Mouse (Mus musculus) hindbrain, embryonic 13.5 days (tissue): Measurements from ENCODE around the gene Tbl3. TPM values are rescaled to one million over a fixed set of nuclear protein-coding genes. Genes with fewer than 3 reads are reported as not detected.
A peak's percentile ranks its signal among the peaks of the same experiment; 100 is the strongest.
"Not testable (repeated sequence)": the region's sequence is repeated elsewhere in the genome, so short reads cannot be mapped to it uniquely, and the experiment has no call there.

Source experiments
- ATAC-seq: fragments of 200-750 bp; cut with Nextera tagmentation; 2 replicates; pipeline ENCODE4 v1.8.0; 2017; ENCODE audit warnings: moderate TSS enrichment; ENCODE audit not compliant: low FRiP score
- H3K27ac ChIP-seq: fragments of 300-500 bp; sonication (generic); 2 replicates; pipeline ENCODE4 v1.5.1; 2015; ENCODE audit warnings: inconsistent platforms, mild to moderate bottlenecking, moderate library complexity
- H3K27me3 ChIP-seq: fragments of 300-500 bp; sonication (generic); 2 replicates; pipeline ENCODE4 v1.6.1; 2015; ENCODE audit warnings: mild to moderate bottlenecking, inconsistent platforms
- H3K36me3 ChIP-seq: fragments of 300-500 bp; sonication (generic); 2 replicates; pipeline ENCODE4 v1.6.1; 2015; ENCODE audit warnings: mild to moderate bottlenecking, inconsistent platforms
- H3K4me1 ChIP-seq: fragments of 300-500 bp; sonication (generic); replicated peaks from 2 replicates; pipeline ENCODE4 v1.6.1; 2015; ENCODE audit warnings: inconsistent platforms
- H3K4me2 ChIP-seq: fragments of 300-500 bp; sonication (generic); 2 replicates; pipeline ENCODE4 v1.6.1; 2015; ENCODE audit warnings: inconsistent platforms, mild to moderate bottlenecking, moderate library complexity
- H3K4me3 ChIP-seq: fragments of 300-500 bp; sonication (generic); 2 replicates; pipeline ENCODE4 v1.5.1; 2015; ENCODE audit warnings: mild to moderate bottlenecking, inconsistent platforms
- H3K9ac ChIP-seq: fragments of 300-500 bp; sonication (generic); 2 replicates; pipeline ENCODE4 v1.6.1; 2015; ENCODE audit warnings: mild to moderate bottlenecking, inconsistent platforms
- H3K9me3 ChIP-seq: fragments of 300-500 bp; sonication (generic); 2 replicates; pipeline ENCODE4 v1.6.1; 2016; ENCODE audit warnings: inconsistent platforms
- whole genome bisulfite sequencing: fragments of 180-500 bp; shearing (Covaris S2); methylation state at CpG from one replicate; pipeline ENCODE4 v1.1.7; 2015; 5-methylcytosine and 5-hydroxymethylcytosine counted together
- polyA plus RNA-seq: library from polyadenylated mRNA; unstranded; fragments of >200 nt; fragmentation: Nextera tagmentation; extraction: Ambion mirVana; gene quantifications from 2 replicates; pipeline ENCODE4 v1.2.1, GENCODE M21; 2015

Tbl3 gene
- polyA plus RNA-seq, 1 experiment from 2014 or later: 69.0 TPM

GRCm38 (mm10) chr17:24667011-24667410, 40.4 kb downstream of the Tbl3 start:
- WGBS: 69% methylated on average over 7 of the region's 7 CpGs
- H3K36me3 ChIP-seq: not testable (repeated sequence)

GRCm38 (mm10) chr17:24658017-24658758, 49.3 kb downstream of the Tbl3 start, which contains the start of gene Npw:
Npw (minus strand) TSS chr17:24658457.
- Histone ChIP-seq H3K9me3 (no peaks in the 10 kb centered on the region), H3K27ac (no peak within 1 kb of the TSS), H3K36me3 (no peaks in the 10 kb centered on the region), H3K4me2 (peak within 1 kb of the TSS; percentile 59), H3K4me3 (peak within 1 kb of the TSS; percentile 35), H3K4me1 (peaks cover 16% of the 10 kb centered on the region), H3K27me3 (peaks cover 74% of the 10 kb centered on the region), H3K9ac (peak within 1 kb of the TSS; percentile 66)
- ATAC-seq: peak; percentile 47; the same call in 1 of the 2 replicates
- WGBS: 2% methylated on average over 47 of the region's 47 CpGs

More at GRCm38 (mm10) chr17:24667011-24667410, 40.4 kb downstream of the Tbl3 start:
- H3K4me2 ChIP-seq, H3K4me3 ChIP-seq, H3K27me3 ChIP-seq, H3K9me3 ChIP-seq, H3K27ac ChIP-seq, H3K9ac ChIP-seq, ATAC-seq: not testable (repeated sequence)
- H3K4me1 ChIP-seq: peaks cover 26% of the 10 kb centered on the region

GRCm38 (mm10) chr17:24654969-24655368, 52.5 kb downstream of the Tbl3 start:
- Histone ChIP-seq H3K4me3 (no peak overlapping the region), H3K27me3 (peaks cover 83% of the 10 kb centered on the region), H3K4me1 (peaks cover 23% of the 10 kb centered on the region), H3K4me2 (no peak overlapping the region), H3K9me3 (no peaks in the 10 kb centered on the region), H3K9ac (no peak overlapping the region), H3K36me3 (no peaks in the 10 kb centered on the region), H3K27ac (no peak overlapping the region)
- 81% methylated on average over 4 of the region's 4 CpGs for WGBS
- no peak for ATAC-seq

- H3K4me2 ChIP-seq: peak overlapping the region; percentile 51
- H3K9me3 ChIP-seq: no peaks in the 10 kb centered on the region
- peak overlapping the region; percentile 18; the same call in 1 of the 2 replicates for H3K4me3 ChIP-seq
- WGBS: 7% methylated on average over 19 of the region's 19 CpGs
- H3K27me3 ChIP-seq: peaks cover 83% of the 10 kb centered on the region
- H3K4me1 ChIP-seq: peaks cover 31% of the 10 kb centered on the region
- H3K36me3 ChIP-seq: no peaks in the 10 kb centered on the region
- no peak overlapping the region for H3K9ac ChIP-seq
- no peak overlapping the region for H3K27ac ChIP-seq
- no peak for ATAC-seq
These were observed 53.3 kb downstream of the Tbl3 start for GRCm38 (mm10) chr17:24653967-24654710.

- Histone ChIP-seq H3K27ac (no peak overlapping the region), H3K4me3 (no peak overlapping the region), H3K36me3 (no peaks in the 10 kb centered on the region), H3K27me3 (peaks cover 78% of the 10 kb centered on the region), H3K4me1 (peaks cover 28% of the 10 kb centered on the region), H3K9ac (no peak overlapping the region), H3K4me2 (no peak overlapping the region), H3K9me3 (no peaks in the 10 kb centered on the region)
- WGBS: 71% methylated on average over 3 of the region's 3 CpGs
- ATAC-seq: no peak
These were observed 55.6 kb downstream of the Tbl3 start for GRCm38 (mm10) chr17:24651835-24652234.

- peak overlapping the region; percentile 72; the same call in 1 of the 2 replicates for H3K4me3 ChIP-seq
- peak overlapping the region; percentile 96 for H3K4me2 ChIP-seq
- peaks cover 28% of the 10 kb centered on the region for H3K4me1 ChIP-seq
- H3K9me3 ChIP-seq: no peaks in the 10 kb centered on the region
- H3K27me3 ChIP-seq: peaks cover 67% of the 10 kb centered on the region
- WGBS: 84% methylated on average over 4 of the region's 4 CpGs
- peak overlapping the region; percentile 90; the same call in 1 of the 2 replicates for H3K9ac ChIP-seq
- ATAC-seq: no peak
- no peaks in the 10 kb centered on the region for H3K36me3 ChIP-seq
- no peak overlapping the region for H3K27ac ChIP-seq
These were observed 56.7 kb downstream of the Tbl3 start for GRCm38 (mm10) chr17:24650766-24651165.

GRCm38 (mm10) chr17:24650070-24650616, 57.3 kb downstream of the Tbl3 start, which contains the start of gene Slc9a3r2:
Slc9a3r2 (minus strand) TSS chr17:24650327.
- 2% methylated on average over 40 of the region's 41 CpGs for WGBS
- Histone ChIP-seq H3K4me3 (peak within 1 kb of the TSS; percentile 72), H3K9me3 (no peaks in the 10 kb centered on the region), H3K4me2 (peak within 1 kb of the TSS; percentile 96), H3K27me3 (peaks cover 65% of the 10 kb centered on the region), H3K27ac (peak within 1 kb of the TSS; percentile 60; the same call in 1 of the 2 replicates), H3K9ac (peak within 1 kb of the TSS; percentile 90), H3K36me3 (no peaks in the 10 kb centered on the region), H3K4me1 (peaks cover 28% of the 10 kb centered on the region)
- peak; percentile 64 for ATAC-seq

- peak overlapping the region; percentile 60; the same call in 1 of the 2 replicates for H3K27ac ChIP-seq
- WGBS: under 1% methylated on average over 35 of the region's 35 CpGs
- H3K4me2 ChIP-seq: peak overlapping the region; percentile 96
- peaks cover 30% of the 10 kb centered on the region for H3K4me1 ChIP-seq
- no peaks in the 10 kb centered on the region for H3K9me3 ChIP-seq
- H3K36me3 ChIP-seq: no peaks in the 10 kb centered on the region
- H3K4me3 ChIP-seq: peak overlapping the region; percentile 72
- peak; percentile 64 for ATAC-seq
- peak overlapping the region; percentile 90 for H3K9ac ChIP-seq
- H3K27me3 ChIP-seq: peaks cover 60% of the 10 kb centered on the region
These were observed 57.8 kb downstream of the Tbl3 start for GRCm38 (mm10) chr17:24649581-24650069.

GRCm38 (mm10) chr17:24648731-24649377, 58.6 kb downstream of the Tbl3 start:
- Histone ChIP-seq H3K27me3 (peaks cover 57% of the 10 kb centered on the region), H3K4me1 (peaks cover 37% of the 10 kb centered on the region), H3K9ac (peak overlapping the region; percentile 90; the same call in 1 of the 2 replicates), H3K9me3 (no peaks in the 10 kb centered on the region), H3K36me3 (no peaks in the 10 kb centered on the region), H3K4me2 (peak overlapping the region; percentile 96), H3K4me3 (peak overlapping the region; percentile 72), H3K27ac (peak overlapping the region; percentile 15; the same call in 1 of the 2 replicates)
- no peak for ATAC-seq
- WGBS: 72% methylated on average over 10 of the region's 10 CpGs
